Mouse (Mus musculus) neural tube, embryonic 14.5 days (tissue): ENCODE measurements at regions not wholly inside any gene's neighbourhood (a gene's known extent, or its start where the extent isn't known, plus 50 kb on each side); places are given as distances from the start of the nearest gene placed in this dataset.

Source experiments
- ATAC-seq: fragments of 200-750 bp; cut with Nextera tagmentation; 2 replicates; pipeline ENCODE4 v1.8.0; 2017; ENCODE audit warnings: low read depth, mild to moderate bottlenecking, moderate TSS enrichment, moderate library complexity
- H3K27ac ChIP-seq: fragments of 300-500 bp; sonication (generic); 2 replicates; pipeline ENCODE4 v1.5.1; 2014; ENCODE audit warnings: low read depth, mild to moderate bottlenecking, control low read depth, low read length, moderate library complexity, mixed read lengths
- H3K27me3 ChIP-seq: fragments of 300-500 bp; sonication (generic); 2 replicates; pipeline ENCODE4 v1.6.1; 2014; ENCODE audit warnings: low read length; ENCODE audit not compliant: control insufficient read depth, insufficient read depth
- H3K36me3 ChIP-seq: fragments of 300-500 bp; sonication (generic); 2 replicates; pipeline ENCODE4 v1.6.1; 2014; ENCODE audit warnings: low read length, mixed read lengths; ENCODE audit not compliant: control insufficient read depth, insufficient read depth
- H3K4me1 ChIP-seq: fragments of 300-500 bp; sonication (generic); 2 replicates; pipeline ENCODE4 v1.6.1; 2014; ENCODE audit warnings: low read length; ENCODE audit not compliant: control insufficient read depth, insufficient read depth
- H3K4me2 ChIP-seq: fragments of 300-500 bp; sonication (generic); 2 replicates; pipeline ENCODE4 v1.6.1; 2014; ENCODE audit warnings: mild to moderate bottlenecking, low read depth, low read length, control low read depth
- H3K4me3 ChIP-seq: fragments of 300-500 bp; sonication (generic); 2 replicates; pipeline ENCODE4 v1.5.1; 2014; ENCODE audit warnings: low read depth, low read length, control low read depth, mixed read lengths
- H3K9ac ChIP-seq: fragments of 300-500 bp; sonication (generic); replicated peaks from 2 replicates; pipeline ENCODE4 v1.6.1; 2014; ENCODE audit warnings: low read depth, mild to moderate bottlenecking, control low read depth, low read length, mixed read lengths
- H3K9me3 ChIP-seq: fragments of 300-500 bp; sonication (generic); 2 replicates; pipeline ENCODE4 v1.6.1; 2016; ENCODE audit warnings: low read length; ENCODE audit not compliant: control insufficient read depth
- WGBS: fragments of 180-500 bp; shearing (Covaris S2); extraction: QIAGEN DNeasy Blood & Tissue Kit; methylation state at CpG from one replicate; pipeline ENCODE4 v1.1.7; 2014; 5-methylcytosine and 5-hydroxymethylcytosine counted together

- H3K9me3 ChIP-seq: no peaks in the 10 kb centered on the region
- no peak overlapping the region for H3K4me3 ChIP-seq
- H3K27ac ChIP-seq: no peak overlapping the region
- peak overlapping the region; percentile 11; the same call in 1 of the 2 replicates for H3K4me2 ChIP-seq
- no peak overlapping the region for H3K9ac ChIP-seq
- 22% methylated on average over 11 of the region's 11 CpGs for WGBS
- H3K4me1 ChIP-seq: no peaks in the 10 kb centered on the region
- no peaks in the 10 kb centered on the region for H3K36me3 ChIP-seq
- no peaks in the 10 kb centered on the region for H3K27me3 ChIP-seq
- peak; percentile 90 for ATAC-seq
These were observed 74.6 kb upstream of the Fermt1 start for GRCm38 (mm10) chr2:133020173-133020837.

- Histone ChIP-seq H3K9me3 (no peaks in the 10 kb centered on the region), H3K4me1 (no peaks in the 10 kb centered on the region), H3K4me2 (no peak overlapping the region), H3K9ac (no peak overlapping the region), H3K36me3 (no peaks in the 10 kb centered on the region), H3K27me3 (no peaks in the 10 kb centered on the region), H3K27ac (no peak overlapping the region), H3K4me3 (no peak overlapping the region)
- no peak for ATAC-seq
- WGBS: 96% methylated on average over 3 of the region's 3 CpGs
These were observed 75.5 kb upstream of the Fermt1 start for GRCm38 (mm10) chr2:133021244-133021643.

- no peak overlapping the region for H3K4me2 ChIP-seq
- no peak overlapping the region for H3K4me3 ChIP-seq
- no peak for ATAC-seq
- no peak overlapping the region for H3K27ac ChIP-seq
- H3K4me1 ChIP-seq: no peaks in the 10 kb centered on the region
- no peaks in the 10 kb centered on the region for H3K27me3 ChIP-seq
- H3K9ac ChIP-seq: no peak overlapping the region
- H3K36me3 ChIP-seq: no peaks in the 10 kb centered on the region
- no peaks in the 10 kb centered on the region for H3K9me3 ChIP-seq
- 88% methylated on average over 2 of the region's 2 CpGs for WGBS
These were observed 81.3 kb upstream of the Fermt1 start for GRCm38 (mm10) chr2:133027038-133027437.

DNA sequence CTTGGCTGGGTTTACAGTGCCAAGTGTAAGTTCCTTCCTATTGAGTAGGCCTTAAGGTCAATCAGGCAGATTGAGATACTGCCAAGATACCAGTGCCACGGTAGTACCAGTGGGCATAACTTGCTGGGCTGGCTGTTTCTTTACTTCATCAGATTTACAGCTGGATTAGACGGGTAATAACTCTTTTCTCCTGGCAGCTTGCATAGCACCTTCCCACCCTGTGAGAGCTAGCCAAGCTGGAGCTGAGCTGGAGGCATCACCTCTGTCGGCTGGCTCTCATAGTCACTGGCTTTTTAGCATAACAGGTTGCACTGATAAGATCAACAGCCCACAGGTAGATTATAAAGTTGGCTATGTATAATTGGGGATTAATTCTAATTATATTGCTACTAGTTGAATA, 89.7 kb upstream of the Fermt1 start:
- 84% methylated on average over 3 of the region's 3 CpGs for WGBS
- no peaks in the 10 kb centered on the region for H3K4me1 ChIP-seq
- H3K4me3 ChIP-seq: no peak overlapping the region
- H3K27me3 ChIP-seq: no peaks in the 10 kb centered on the region
- no peaks in the 10 kb centered on the region for H3K36me3 ChIP-seq
- H3K4me2 ChIP-seq: no peak overlapping the region
- H3K9ac ChIP-seq: no peak overlapping the region
- no peaks in the 10 kb centered on the region for H3K9me3 ChIP-seq
- no peak for ATAC-seq
- H3K27ac ChIP-seq: no peak overlapping the region

DNA sequence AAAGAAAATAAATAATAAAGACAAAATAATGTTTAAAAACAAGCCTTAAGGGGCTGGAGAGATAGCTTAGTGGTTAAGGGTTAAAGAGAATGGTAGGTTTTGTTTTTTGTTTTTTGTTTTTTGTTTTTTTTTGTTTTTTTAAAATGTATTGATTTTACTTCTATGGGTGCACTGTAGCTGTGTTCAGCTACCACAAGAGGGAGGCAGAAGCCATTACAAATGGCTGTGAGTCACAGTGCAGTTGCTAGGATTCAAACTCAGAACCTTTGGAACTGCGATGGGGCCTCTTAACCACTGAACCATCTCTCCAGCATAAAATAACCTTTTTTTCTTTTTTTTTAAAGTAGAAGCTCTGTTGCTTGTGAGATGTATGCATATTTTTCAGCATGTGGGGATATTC, 95.0 kb upstream of the Fermt1 start:
- Histone ChIP-seq H3K27ac (no peak overlapping the region), H3K36me3 (no peaks in the 10 kb centered on the region), H3K4me1 (no peaks in the 10 kb centered on the region), H3K9me3 (no peaks in the 10 kb centered on the region), H3K9ac (no peak overlapping the region), H3K4me2 (no peak overlapping the region), H3K27me3 (no peaks in the 10 kb centered on the region), H3K4me3 (no peak overlapping the region)
- 97% methylated on average over 1 of the region's 1 CpGs for WGBS
- no peak for ATAC-seq

DNA sequence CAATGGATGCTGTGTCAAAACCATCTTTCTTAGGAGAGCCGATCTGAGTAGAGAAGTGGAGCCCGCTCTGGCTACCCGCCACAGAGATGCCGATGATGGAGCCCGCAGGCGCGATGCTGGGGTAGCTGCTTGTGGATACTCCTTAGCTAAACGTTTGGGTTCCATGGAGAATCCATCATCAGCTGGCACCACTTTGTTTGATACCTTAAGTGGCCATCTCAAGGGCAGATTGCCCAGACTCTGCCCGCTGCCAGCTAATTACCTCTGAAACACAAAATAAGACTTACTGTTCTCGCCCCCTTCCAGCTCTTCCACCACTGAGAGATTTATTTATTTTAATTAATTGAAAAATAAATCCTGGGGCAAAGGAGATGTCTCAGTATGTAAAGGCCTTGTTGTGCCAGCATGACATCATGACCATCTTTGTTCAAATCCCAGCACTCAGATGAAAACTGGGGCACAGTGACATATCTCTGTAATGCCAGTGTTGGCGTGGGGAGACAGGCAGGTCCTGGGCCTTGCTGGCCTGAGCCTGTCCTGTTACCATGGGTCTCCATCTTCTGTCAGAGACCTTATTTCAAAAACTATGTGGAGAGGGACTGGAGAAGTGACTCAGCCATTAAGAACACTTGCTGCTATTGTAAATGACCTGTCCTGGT, 132.1 kb upstream of the Fermt1 start:
- H3K4me2 ChIP-seq: no peak overlapping the region
- WGBS: 74% methylated on average over 11 of the region's 11 CpGs
- no peak overlapping the region for H3K27ac ChIP-seq
- H3K9ac ChIP-seq: no peak overlapping the region
- H3K4me1 ChIP-seq: no peaks in the 10 kb centered on the region
- ATAC-seq: peak; percentile 70
- H3K27me3 ChIP-seq: no peaks in the 10 kb centered on the region
- no peaks in the 10 kb centered on the region for H3K36me3 ChIP-seq
- H3K4me3 ChIP-seq: no peak overlapping the region
- no peaks in the 10 kb centered on the region for H3K9me3 ChIP-seq

GRCm38 (mm10) chr2:133090976-133091375, 145.3 kb upstream of the Fermt1 start:
- Histone ChIP-seq H3K27me3 (no peaks in the 10 kb centered on the region), H3K4me2 (no peak overlapping the region), H3K4me1 (no peaks in the 10 kb centered on the region), H3K9ac (no peak overlapping the region), H3K4me3 (no peak overlapping the region), H3K27ac (no peak overlapping the region), H3K36me3 (no peaks in the 10 kb centered on the region), H3K9me3 (no peaks in the 10 kb centered on the region)
- 84% methylated on average over 7 of the region's 7 CpGs for WGBS
- ATAC-seq: no peak

DNA sequence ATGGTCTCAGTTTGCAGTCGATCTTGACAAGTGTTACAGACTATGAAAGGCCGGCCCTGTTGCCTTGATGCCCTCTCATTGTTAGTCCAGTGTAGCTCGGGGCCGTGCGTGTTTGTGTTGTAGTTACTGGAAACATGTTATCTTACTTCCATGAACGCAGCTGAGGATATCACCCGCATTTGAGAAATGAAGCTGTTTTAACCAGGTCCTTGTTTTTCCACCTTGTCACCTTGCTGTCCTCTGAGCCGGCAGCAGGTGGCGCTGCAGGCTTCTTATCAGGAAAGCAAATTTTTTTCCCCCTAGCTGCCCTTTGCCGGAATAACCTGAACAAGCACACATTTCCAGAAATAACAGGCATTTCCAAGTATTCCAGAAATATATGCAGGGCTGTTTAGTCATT, 167.9 kb upstream of the Fermt1 start:
- H3K4me2 ChIP-seq: no peak overlapping the region

DNA sequence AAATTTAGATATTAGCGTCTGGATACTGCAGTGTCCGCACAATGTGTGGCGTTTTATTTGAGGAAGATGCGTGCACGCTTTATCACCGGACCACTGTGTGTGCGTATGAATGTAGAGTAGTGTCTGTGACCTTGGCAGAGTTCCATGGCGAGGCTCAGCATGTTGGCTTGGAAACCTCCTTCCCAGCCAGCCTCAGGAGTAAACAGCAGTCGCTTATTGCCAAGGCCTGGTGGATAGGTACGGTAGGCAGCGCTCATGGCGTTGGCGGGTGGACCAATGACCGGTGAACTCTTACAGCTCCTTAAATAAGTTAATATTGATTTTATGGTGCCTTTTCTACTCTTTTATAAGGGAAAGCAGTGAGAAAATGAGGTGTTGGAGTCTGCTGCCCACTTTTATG, 172.9 kb upstream of the Fermt1 start:
- H3K27ac ChIP-seq: no peak overlapping the region
- H3K27me3 ChIP-seq: no peaks in the 10 kb centered on the region
- H3K4me3 ChIP-seq: no peak overlapping the region
- H3K4me1 ChIP-seq: no peaks in the 10 kb centered on the region
- H3K4me2 ChIP-seq: no peak overlapping the region
- no peak for ATAC-seq
- H3K36me3 ChIP-seq: no peaks in the 10 kb centered on the region
- H3K9ac ChIP-seq: no peak overlapping the region
- H3K9me3 ChIP-seq: no peaks in the 10 kb centered on the region
- 89% methylated on average over 14 of the region's 14 CpGs for WGBS

More for the DNA sequence above, 167.9 kb upstream of the Fermt1 start:
- Histone ChIP-seq H3K36me3 (no peaks in the 10 kb centered on the region), H3K4me1 (no peaks in the 10 kb centered on the region), H3K9ac (no peak overlapping the region), H3K27me3 (no peaks in the 10 kb centered on the region), H3K27ac (no peak overlapping the region), H3K9me3 (no peaks in the 10 kb centered on the region), H3K4me3 (no peak overlapping the region)
- 25% methylated on average over 10 of the region's 10 CpGs for WGBS
- ATAC-seq: no peak
